In the genomic region with DNA sequence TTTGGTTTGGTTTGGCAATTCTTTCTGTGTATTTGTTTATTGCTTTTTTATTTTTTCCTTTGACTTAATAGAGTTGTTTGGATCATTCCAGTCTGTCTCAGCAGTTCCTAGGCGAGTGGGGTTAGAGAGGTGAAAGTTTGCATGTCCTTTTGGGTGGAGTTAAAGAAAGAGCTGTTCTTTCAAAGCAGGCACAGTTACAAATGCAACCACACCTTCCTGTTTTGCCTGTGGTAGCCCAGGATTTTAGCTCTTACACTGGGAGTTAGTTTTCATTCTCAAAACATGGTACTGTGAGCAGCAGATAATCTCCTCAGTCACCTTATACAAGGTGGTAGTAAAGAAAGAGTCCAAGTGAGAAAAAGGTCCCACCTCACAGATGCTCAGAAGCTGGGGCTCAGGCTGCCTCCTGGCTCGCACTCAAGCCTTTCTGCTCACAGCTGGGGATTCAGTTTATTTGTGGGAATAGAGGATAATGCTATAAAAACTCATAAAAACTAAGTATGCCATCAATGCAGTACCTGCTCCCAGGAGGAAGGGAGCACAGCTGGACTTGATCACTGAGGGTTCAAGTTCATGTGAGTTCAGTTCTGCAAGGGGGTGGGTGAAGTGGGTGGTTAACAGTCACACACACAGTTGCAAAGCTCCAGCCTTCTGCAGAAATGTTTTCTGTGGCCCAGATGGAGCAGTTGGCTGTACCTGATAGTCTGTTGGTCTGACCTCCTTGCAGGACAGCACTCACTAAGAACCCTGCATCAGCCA, we compare ENCODE assay signal across 21 mouse cellular contexts.
DNase-seq lines count a peak whose midpoint lies in the region; ATAC-seq and TF ChIP-seq lines count a peak whose summit lies in the region.
"Had no signal": no experiment of that assay in that cellular context is flagged by ENCODE, and none has a peak within 500 bp of the region (broad histone marks: within the 10 kb centered on the region; RNA-seq: fewer than 3 reads in every experiment).

No protein-coding gene starts in this region.

- H3K27ac ChIP-seq in left cerebral cortex, adult 2 months: peak overlapping the region; percentile 41
- no peak overlapping the region for H3K27ac ChIP-seq in embryonic facial prominence, embryonic 10.5 days (replicated peaks)
- peak overlapping the region; percentile 17; the same call in 1 of the 2 replicates for H3K27ac ChIP-seq in limb, embryonic 12.5 days
- H3K27ac ChIP-seq: embryonic facial prominence, embryonic 13.5 days; layer of hippocampus, adult 2 months; limb, embryonic 15.5 days had no signal

- no peaks in the 10 kb centered on the region for H3K27me3 ChIP-seq in embryonic facial prominence, embryonic 10.5 days (replicated peaks; ENCODE audit: low read depth, poor library complexity, severe bottlenecking)
- peaks cover 11% of the 10 kb centered on the region; the same call in 1 of the 2 replicates for H3K27me3 ChIP-seq in limb, embryonic 12.5 days
- H3K27me3 ChIP-seq: embryonic facial prominence, embryonic 13.5 days; limb, embryonic 15.5 days had no signal

- no peak overlapping the region for H3K9ac ChIP-seq in limb, embryonic 12.5 days (replicated peaks)
- H3K9ac ChIP-seq: embryonic facial prominence, embryonic 13.5 days; limb, embryonic 15.5 days had no signal

- peaks cover 22% of the 10 kb centered on the region for H3K4me1 ChIP-seq in embryonic facial prominence, embryonic 10.5 days
- peaks cover 31% of the 10 kb centered on the region for H3K4me1 ChIP-seq in limb, embryonic 12.5 days (replicated peaks)

- H3K4me3 ChIP-seq in left cerebral cortex, adult 2 months: no peak overlapping the region
- no peak overlapping the region for H3K4me3 ChIP-seq in embryonic facial prominence, embryonic 10.5 days
- H3K4me3 ChIP-seq in limb, embryonic 12.5 days (replicated peaks): no peak overlapping the region
- H3K4me3 ChIP-seq: embryonic facial prominence, embryonic 13.5 days; layer of hippocampus, adult 2 months; limb, embryonic 15.5 days had no signal

- WGBS in embryonic facial prominence, embryonic 10.5 days: 76% methylated on average over 2 of the region's 2 CpGs
- WGBS in limb, embryonic 12.5 days: 34% methylated on average over 2 of the region's 2 CpGs

- no peak for TF ChIP-seq CTCF in left cerebral cortex, adult 2 months (IDR thresholded peaks at IDR 0.05)

- ATAC-seq in limb, embryonic 12.5 days (ENCODE audit: insufficient number of reproducible peaks, insufficient read depth, low FRiP score, low TSS enrichment, low read depth): peak; percentile 79

- intact Hi-C loops in left cerebral cortex, adult 2 months (cut with DNase I): no loop called here
- intact Hi-C loops in left cerebral cortex, postnatal 10 days (cut with DNase I): no loop called here

- H3K36me3 ChIP-seq in embryonic facial prominence, embryonic 10.5 days (replicated peaks): peaks cover 36% of the 10 kb centered on the region
- H3K36me3 ChIP-seq in limb, embryonic 12.5 days: peaks cover 9% of the 10 kb centered on the region; the same call in 1 of the 2 replicates
- H3K36me3 ChIP-seq: limb, embryonic 15.5 days had no signal

- H3K4me2 ChIP-seq in limb, embryonic 12.5 days: no peak overlapping the region
- H3K4me2 ChIP-seq: embryonic facial prominence, embryonic 13.5 days; heart, embryonic 11.5 days; limb, embryonic 15.5 days had no signal

- H3K9me3 ChIP-seq in embryonic facial prominence, embryonic 10.5 days: no peaks in the 10 kb centered on the region
- H3K9me3 ChIP-seq in limb, embryonic 12.5 days: no peaks in the 10 kb centered on the region
- H3K9me3 ChIP-seq: embryonic facial prominence, embryonic 13.5 days; limb, embryonic 15.5 days had no signal

- no peak for DNase-seq in left cerebral cortex, adult 2 months (ENCODE audit: extremely low spot score in 1 of 2, low spot score in 2 of 2)
- DNase-seq in left cerebral cortex, postnatal 10 days (ENCODE audit: extremely low spot score in 1 of 2, low spot score in 2 of 2): no peak
- DNase-seq in embryonic facial prominence, embryonic 10.5 days (ENCODE audit: low spot score): peak; percentile 17
- peak; percentile 12 for DNase-seq in testis, postnatal 14 days (ENCODE audit: low spot score)
- no peak for DNase-seq in thymus, postnatal 0 days (ENCODE audit: low spot score)
- DNase-seq in heart, adult 9 months (ENCODE audit: low spot score in 2 of 2): no peak
- DNase-seq: adrenal gland, postnatal 36 days; B cell, adult 2 months; cerebellum, adult 2 months; cerebellum, postnatal 36 days; heart, postnatal 10 days; kidney, adult 18-20 months; kidney, postnatal 10 days; lung, postnatal 10 days; right cerebral cortex, postnatal 25 days; thymus, postnatal 25 days had no signal

Comparison
In these comparisons a context has a peak if more than half of its experiments do, and no peak if none do; other contexts are left out.
1. DNase-seq: peak in embryonic facial prominence, embryonic 10.5 days (single experiment) and testis, postnatal 14 days (single experiment); none in left cerebral cortex, adult 2 months (0 of 2), left cerebral cortex, postnatal 10 days (0 of 2), thymus, postnatal 0 days (single experiment) and heart, adult 9 months (0 of 2).